Mouse (Mus musculus) gastrocnemius, adult 8-10 months (tissue): ENCODE measurements around the gene Fcrla. TPM values are rescaled to one million over a fixed set of nuclear protein-coding genes. Genes with fewer than 3 reads are reported as not detected.

Experiments
- DNase-seq, 2 experiments: peaks; one replicate each; pipeline ENCODE4 v3.0.0; 2022; ENCODE audit warnings: low spot score in 2 of 2
- total RNA-seq, 4 experiments: library from RNA; stranded (reverse); gene quantifications; 2 replicates each; pipeline ENCODE4 v1.2.4; 2022

The Fcrla gene
- total RNA-seq, 4 experiments from 2014 or later: not detected

- no peak for DNase-seq
Observed at GRCm38 (mm10) chr1:170889310-170889709, 38.1 kb downstream of the Fcrla start.

GRCm38 (mm10) chr1:170886044-170886458, 41.3 kb downstream of the Fcrla start:
- DNase-seq: no peak

GRCm38 (mm10) chr1:170884978-170885561, 42.3 kb downstream of the Fcrla start, which contains the start of the genes Gm26620 and Dusp12:
Gm26620 (plus strand) TSS chr1:170885065.
Dusp12 (minus strand) TSS chr1:170885540.
- peak; percentile 70 to 81 for DNase-seq

GRCm38 (mm10) chr1:170884390-170884789, 43.0 kb downstream of the Fcrla start:
- no peak for DNase-seq

- DNase-seq: no peak
Observed at GRCm38 (mm10) chr1:170882915-170883485, 44.4 kb downstream of the Fcrla start.

- DNase-seq: no peak
Observed at GRCm38 (mm10) chr1:170876906-170877305, 50.5 kb downstream of the Fcrla start.

- DNase-seq: no peak
Observed at GRCm38 (mm10) chr1:170875676-170876075, 51.7 kb downstream of the Fcrla start.

GRCm38 (mm10) chr1:170871961-170872360, 55.4 kb downstream of the Fcrla start:
- DNase-seq: no peak

GRCm38 (mm10) chr1:170871402-170871801, 56.0 kb downstream of the Fcrla start:
- no peak for DNase-seq

GRCm38 (mm10) chr1:170868905-170869283, 58.5 kb downstream of the Fcrla start:
- DNase-seq: no peak

- peak; percentile 24 to 41 for DNase-seq
Observed at GRCm38 (mm10) chr1:170868107-170868904, 59.1 kb downstream of the Fcrla start.

- peak; percentile 92 to 93 for DNase-seq
Observed at GRCm38 (mm10) chr1:170867691-170868105, 59.7 kb downstream of the Fcrla start, which contains the start of gene Atf6. Atf6 (minus strand) TSS chr1:170867771.

Other genes with a start within 250 kb of the Fcrla start
- 10 to 100 TPM; 16.5 to 20.3 (median 18.0) TPM for gene Atf6, start 59.8 kb downstream of the Fcrla start, total RNA-seq
- under 1 TPM in 2 of 4 experiments, not detected in 2; 0.41 to 0.61 TPM for gene Gm26620, start 42.5 kb downstream of the Fcrla start, total RNA-seq
- 1 to 10 TPM; 6.4 to 7.9 (median 6.8) TPM for gene Dusp12, start 42.0 kb downstream of the Fcrla start, total RNA-seq
- gene Fcrlb, start 14.6 kb downstream of the Fcrla start, total RNA-seq: not detected
- gene Fcgr2b, start 49.0 kb upstream of the Fcrla start, total RNA-seq: 1 to 10 TPM in 3 of 4 experiments, under 1 TPM in 1; 0.94 to 2.2 (median 1.4) TPM
- not detected for gene Fcgr4, start 91.3 kb upstream of the Fcrla start, total RNA-seq
- 1 to 10 TPM in 3 of 4 experiments, under 1 TPM in 1; 0.73 to 1.8 (median 1.4) TPM for gene Fcgr3, start 137.4 kb upstream of the Fcrla start, total RNA-seq
- gene Cfap126, start 186.3 kb upstream of the Fcrla start, total RNA-seq: 1 to 10 TPM in 3 of 4 experiments, under 1 TPM in 1; 0.56 to 1.3 (median 1.2) TPM
- gene Sdhc, start 223.0 kb upstream of the Fcrla start, total RNA-seq: 100 to 1,000 TPM; 597 to 760 (median 703) TPM
- gene Mpz, start 223.1 kb upstream of the Fcrla start, total RNA-seq: 10 to 100 TPM in 3 of 4 experiments, 1 to 10 TPM in 1; 5.2 to 26.1 (median 16.9) TPM